Mouse (Mus musculus) thymus, adult 2 months (tissue): ENCODE results near the gene Pde1c.

Experiments used
- CTCF ChIP-seq: fragments of 200-500 bp; IDR thresholded peaks from 2 replicates; pipeline ENCODE4 v1.5.1; 2012; ENCODE audit warnings: mild to moderate bottlenecking, control low read depth, low read length, moderate library complexity, borderline replicate concordance; ENCODE audit not compliant: control insufficient read depth, poor library complexity, insufficient read depth; ENCODE audit errors: extremely low read depth
- POLR2A ChIP-seq: fragments of 200-500 bp; IDR thresholded peaks from 2 replicates; pipeline ENCODE4 v1.6.1; 2012; ENCODE audit warnings: mild to moderate bottlenecking, low read length, control low read depth, moderate library complexity; ENCODE audit not compliant: control insufficient read depth, poor library complexity, insufficient read depth; ENCODE audit errors: extremely low read depth

DNA sequence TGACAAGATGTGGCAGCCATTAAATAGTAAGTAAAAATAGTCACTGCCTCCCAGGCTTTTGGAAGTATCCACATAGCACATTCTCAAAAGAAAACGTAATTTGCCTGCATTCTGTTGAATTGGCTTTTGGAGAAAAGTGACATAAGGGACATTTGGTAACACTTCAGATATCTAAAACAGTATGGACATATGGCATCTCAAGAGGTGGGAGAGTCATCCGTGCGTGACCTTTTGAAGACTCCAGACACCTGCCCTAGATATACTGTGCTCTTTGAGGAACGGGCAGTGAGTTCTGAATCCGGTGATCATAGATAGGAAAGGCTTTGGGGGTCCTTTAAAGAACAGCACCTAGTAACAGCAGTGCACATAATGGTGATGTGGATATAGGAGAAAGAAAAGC is 143.1 kb downstream of the Pde1c start:
- no peak for TF ChIP-seq CTCF
- no peak for TF ChIP-seq POLR2A
